Mouse (Mus musculus): ENCODE measurements around the gene Slc25a14.

Gene Slc25a14

GRCm38 (mm10) chrX:48623379-48624053, at the start of gene Slc25a14:
Gene Slc25a14, plus strand, starts transcription at chrX:48623413.
- DNase-seq (ENCODE audit: low spot score in 2 of 2): peak; percentile 86 to 89

DNA sequence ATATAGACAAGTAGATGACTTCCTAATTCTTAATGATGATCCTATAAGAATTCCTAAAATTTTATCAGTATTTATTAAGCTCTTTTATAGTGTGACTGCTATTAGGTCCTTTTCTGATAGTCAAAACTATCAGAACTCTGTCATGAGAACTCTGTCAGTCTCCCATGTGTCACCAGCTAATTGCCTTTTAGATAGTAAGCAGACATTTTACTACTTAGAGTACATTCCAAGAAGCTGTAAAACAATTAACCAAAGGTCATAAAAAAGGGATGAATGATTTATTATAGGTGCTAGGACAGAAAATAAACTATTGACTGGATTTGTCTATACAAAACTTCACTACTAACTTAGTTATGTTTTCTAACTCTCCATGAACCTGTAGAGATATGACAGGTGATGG, 39.9 kb upstream of the Slc25a14 start:
- DNase-seq (ENCODE audit: low spot score in 2 of 2): no peak

DNA sequence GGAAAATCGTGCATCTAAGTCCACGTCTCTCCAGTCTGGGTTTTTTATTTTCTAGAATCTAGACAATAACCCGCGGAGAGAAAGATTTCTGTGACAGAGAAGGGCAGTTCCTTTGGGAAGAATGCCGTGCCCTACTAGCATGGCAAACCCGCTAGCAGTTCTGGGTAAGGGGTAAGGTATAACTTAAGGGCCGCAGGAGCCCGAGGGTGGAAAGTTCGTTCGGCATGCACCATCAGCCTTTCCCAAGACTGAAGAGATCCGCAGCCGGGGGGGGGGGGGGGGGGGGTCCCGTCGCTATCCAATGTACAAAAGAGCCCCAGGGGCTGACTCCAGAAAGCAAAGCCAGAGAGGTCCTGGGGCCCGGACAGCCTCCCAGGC, 29.5 kb upstream of the Slc25a14 start:
- peak; percentile 17 to 21 for DNase-seq (ENCODE audit: low spot score in 2 of 2)

DNA sequence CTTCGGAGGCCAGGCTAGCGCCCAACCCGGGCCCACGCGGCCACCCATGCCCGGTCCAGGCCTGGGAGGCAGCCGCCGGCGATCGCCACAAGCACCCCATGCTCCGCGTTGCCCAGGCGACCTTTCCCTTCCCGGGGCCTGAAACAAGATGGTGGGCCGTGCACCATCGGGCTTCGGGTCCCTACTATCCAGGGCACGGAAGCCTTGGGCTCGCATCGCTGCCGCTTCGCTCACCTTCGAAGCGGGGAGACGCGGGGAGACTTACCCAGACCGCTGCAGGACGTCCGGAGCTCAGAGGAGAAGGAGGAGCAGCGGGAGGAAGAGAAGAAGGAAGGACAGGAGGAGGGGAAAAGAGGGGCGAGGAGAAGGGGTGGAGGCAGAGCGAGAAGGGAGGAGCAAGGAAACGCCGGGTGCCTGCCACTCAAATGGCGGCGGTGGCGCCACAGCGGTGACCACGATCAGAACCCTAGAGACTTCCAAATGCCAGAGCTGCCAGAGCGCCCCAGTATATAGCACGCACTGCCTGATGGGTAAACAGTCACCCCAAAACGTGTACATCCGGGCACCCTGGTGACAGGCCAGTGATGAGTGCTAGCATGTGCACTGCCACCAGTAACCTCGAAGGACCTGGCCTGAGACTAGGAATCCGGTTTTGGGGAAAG, 29.0 kb upstream of the Slc25a14 start, which contains the start of gene Zfp280c:
Gene Zfp280c (minus strand): TSS at position 406 of the 662 bp plus-strand sequence.
- DNase-seq (ENCODE audit: low spot score in 2 of 2): peak; percentile 80 to 84

DNA sequence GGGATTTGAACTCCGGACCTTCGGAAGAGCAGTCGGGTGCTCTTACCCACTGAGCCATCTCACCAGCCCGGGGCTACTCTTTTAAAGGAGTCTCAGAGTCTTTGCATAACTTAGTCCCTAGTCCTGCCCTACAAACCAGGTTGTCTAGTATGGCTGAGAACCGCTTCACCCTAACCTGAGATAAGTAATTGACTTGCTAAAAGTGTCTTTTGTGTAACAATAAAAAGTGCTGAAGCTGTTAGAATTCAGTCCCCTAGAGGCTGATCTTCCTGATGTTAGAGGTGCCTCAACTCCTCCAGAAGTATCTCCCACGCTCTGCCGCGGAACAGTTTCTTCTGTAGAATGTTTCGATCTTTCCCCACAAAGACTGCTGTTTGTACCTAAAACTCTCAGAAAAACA, 27.2 kb upstream of the Slc25a14 start:
- no peak for DNase-seq (ENCODE audit: low spot score in 2 of 2)

- no peak for DNase-seq (ENCODE audit: low spot score in 2 of 2)
Observed at GRCm38 (mm10) chrX:48596906-48597305, 26.3 kb upstream of the Slc25a14 start.

DNA sequence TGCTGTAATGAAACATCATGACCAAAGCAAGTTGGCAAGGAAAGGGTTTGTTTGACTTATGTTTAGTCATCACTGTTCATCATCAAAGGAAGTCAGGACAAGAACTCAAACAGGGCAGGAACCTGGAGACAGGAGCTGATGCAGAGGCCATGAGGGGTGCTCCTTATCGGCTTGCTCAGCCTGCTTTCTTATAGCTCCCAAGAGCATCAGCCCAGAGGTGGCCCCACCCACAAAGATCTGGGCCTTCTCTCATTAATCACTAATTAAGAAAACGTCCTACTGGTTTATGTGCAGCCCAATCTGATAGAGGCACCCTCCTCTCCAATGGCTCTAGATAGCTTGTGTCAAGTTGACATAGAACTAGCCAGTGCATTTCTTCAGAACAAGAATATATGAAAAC, 18.3 kb upstream of the Slc25a14 start:
- no peak for DNase-seq (ENCODE audit: low spot score in 2 of 2)

DNA sequence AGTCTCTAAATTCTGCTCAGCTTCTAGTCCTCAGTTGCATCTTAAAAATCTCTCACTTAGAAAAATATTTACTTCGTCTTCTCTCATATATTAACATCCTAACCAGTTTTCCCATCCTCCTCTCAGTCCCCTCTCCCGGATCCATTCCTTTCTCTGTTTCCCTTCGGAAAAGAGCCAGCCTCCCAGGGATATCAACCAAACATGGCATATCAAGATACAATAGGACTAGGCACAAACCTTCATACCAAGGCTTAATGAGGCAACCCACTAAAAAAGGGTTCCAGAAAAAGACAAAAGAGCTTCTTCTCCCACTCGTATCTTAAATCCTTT, 199 bp upstream of the Slc25a14 start:
- no peak for DNase-seq (ENCODE audit: low spot score in 2 of 2)

DNA sequence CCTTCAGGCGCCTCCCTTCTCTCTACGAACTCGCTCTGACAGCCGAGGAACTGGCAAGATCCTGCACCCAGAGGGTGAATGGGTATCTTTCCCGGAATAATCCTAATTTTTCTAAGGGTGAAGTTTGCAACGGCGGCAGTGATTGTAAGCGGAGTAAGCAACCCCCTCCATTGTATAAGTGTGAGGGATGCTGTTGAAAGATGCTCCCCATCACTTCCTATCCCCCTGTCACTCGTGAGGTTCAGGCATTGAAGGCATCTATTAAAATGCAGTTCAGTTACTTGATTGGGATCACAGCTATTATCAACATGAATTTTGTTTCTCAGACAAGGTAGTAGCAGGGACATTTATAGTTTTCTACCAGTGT, 824 bp downstream of the Slc25a14 start:
- no peak for DNase-seq (ENCODE audit: low spot score in 2 of 2)

DNA sequence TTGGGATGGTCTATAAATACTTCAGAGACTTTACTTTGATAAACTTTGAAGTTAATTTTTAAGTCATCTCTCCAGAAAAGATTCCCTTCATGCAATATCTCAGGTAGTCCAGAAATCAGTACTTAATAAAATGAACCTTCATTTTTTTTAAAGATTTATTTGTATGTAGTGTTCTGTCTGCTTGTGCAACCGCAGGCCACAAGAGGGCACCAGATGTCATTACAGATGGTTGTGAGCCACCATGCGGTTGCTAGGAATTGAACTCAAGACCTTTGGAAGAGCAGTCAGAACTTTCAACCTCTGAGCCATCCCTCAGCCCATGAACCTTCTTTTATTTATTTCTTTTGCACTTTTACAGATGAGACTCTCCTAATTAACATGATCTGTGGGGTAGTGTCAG, 13.8 kb downstream of the Slc25a14 start:
- no peak for DNase-seq (ENCODE audit: low spot score in 2 of 2)

DNA sequence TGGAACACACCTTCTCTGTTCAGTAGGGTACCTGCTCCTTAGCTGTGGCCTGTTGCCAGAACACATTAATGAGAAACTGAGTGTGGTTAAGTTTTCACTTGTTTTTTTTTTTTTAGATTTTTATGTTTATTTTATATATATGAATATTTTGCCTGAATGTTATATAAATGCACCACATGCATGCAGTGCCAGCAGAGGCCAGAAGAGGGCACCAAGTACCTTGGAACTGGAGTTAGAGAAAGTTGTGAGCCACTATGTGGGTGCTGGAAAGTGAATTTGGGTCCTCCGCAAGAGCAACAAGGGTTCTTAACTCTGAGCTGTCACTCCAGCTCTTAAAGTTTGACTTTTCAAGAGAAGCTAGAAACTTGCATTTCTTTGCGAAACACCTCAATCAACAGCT, 20.9 kb downstream of the Slc25a14 start:
- peak; percentile 22 to 24 for DNase-seq (ENCODE audit: low spot score in 2 of 2)

DNA sequence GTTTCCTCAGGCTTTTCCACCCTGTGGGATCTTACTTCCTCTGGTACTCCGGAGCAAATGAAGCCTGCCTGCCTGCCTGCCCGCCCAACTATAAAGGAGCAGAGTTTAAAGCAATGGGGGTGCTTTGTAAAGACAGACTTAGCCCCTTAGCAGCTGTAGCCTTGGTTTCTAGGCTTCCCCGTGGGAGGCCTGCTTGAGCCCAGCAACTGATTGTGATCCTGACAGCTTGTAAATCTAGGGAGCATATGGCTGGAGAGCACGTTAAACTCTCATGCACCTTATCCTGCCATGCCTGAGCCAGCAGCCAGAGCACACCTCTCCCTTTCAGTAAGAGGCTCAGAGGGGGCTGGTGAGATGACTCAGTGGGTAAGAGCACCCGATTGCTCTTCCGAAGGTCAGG, 43.6 kb downstream of the Slc25a14 start:
- peak in 1 of 2 experiments; percentile 24 for DNase-seq (ENCODE audit: low spot score in 2 of 2)

GRCm38 (mm10) chrX:48669588-48669987, 46.4 kb downstream of the Slc25a14 start:
- no peak for DNase-seq (ENCODE audit: low spot score in 2 of 2)

DNA sequence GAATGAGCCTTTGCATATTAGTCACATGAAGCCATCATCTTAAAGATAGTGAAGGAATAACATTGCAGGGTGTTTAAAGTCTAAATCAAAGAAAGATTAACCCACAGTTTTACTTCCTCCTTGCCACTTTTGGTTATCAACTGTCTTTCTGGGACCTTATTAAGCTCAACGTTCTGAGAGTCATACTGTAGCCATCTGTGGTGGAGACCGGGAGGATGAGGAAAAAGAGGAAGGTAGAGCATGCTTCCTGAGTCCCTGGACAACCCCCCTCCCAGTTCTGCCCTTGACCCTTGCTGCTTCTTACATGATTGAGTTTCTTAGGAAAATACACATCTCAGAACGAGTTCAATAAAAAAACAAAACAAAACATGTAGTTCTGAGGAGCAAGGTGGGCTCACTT, 48.5 kb downstream of the Slc25a14 start:
- DNase-seq (ENCODE audit: low spot score in 2 of 2): no peak

- no peak for DNase-seq (ENCODE audit: low spot score in 2 of 2)
Observed at GRCm38 (mm10) chrX:48674171-48674570, 51.0 kb downstream of the Slc25a14 start, which contains the start of gene Gpr119. Gene Gpr119, minus strand, starts transcription at chrX:48674478.

DNA sequence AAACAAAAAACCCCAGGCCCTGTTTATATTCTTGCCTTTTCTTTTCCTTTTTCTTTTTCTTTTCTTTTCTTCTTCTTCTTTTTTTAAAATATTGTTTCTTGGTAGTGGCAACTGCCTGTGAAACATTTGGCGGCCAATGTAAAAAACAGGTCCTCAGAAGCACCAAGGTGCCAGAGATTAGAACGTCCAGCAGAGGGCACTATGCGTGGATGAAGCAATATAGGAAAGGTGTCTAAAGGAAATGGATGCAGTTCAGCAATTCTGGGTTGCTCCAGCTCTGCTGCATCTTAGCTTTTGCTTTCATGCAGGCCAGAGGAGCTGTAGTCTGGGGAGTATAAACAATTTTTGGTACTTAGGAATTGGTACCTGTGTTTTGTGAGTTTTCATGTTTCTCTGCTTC, 60.2 kb downstream of the Slc25a14 start:
- DNase-seq (ENCODE audit: low spot score in 2 of 2): peak; percentile 32 to 56

DNA sequence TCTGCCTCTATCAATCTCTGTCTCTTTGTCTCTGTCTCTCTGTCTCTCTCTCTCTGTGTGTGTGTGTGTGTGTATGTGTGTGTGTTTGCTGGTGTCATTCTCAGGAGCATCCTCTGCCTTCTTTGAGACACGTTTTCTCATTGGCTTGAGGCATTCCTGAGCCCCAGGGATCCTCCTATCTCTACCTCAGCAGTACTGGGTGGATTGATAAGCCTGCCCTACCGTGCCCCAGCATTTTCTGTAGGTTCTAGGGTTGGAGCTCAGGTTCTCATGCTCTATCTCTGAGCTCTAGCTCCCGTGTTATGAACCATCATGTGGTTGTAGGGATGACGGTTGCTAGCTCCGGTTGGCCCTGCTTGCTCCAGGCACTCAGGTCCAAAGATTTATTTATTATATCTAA, 60.6 kb downstream of the Slc25a14 start:
- DNase-seq (ENCODE audit: low spot score in 2 of 2): no peak

DNA sequence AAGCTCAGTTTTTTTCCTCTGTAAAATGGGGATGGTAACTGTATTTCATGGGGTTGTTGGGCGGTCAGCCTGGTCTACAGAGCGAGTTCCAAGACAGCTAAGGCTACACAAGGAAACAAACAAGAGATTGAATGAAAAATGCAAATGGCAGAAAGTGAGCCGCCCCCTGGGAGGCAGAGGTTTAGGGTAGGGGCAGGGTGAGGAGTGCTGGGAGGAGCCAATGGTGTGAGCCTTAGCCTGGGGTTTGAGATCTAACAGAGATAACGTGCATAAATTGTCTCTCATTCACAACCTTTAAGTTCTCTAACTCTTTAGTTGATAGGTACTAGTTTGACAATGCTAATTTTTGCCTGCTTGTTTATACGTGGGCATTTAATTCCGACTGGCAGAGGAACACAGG, 71.2 kb downstream of the Slc25a14 start:
- no peak for DNase-seq (ENCODE audit: low spot score in 2 of 2)

DNA sequence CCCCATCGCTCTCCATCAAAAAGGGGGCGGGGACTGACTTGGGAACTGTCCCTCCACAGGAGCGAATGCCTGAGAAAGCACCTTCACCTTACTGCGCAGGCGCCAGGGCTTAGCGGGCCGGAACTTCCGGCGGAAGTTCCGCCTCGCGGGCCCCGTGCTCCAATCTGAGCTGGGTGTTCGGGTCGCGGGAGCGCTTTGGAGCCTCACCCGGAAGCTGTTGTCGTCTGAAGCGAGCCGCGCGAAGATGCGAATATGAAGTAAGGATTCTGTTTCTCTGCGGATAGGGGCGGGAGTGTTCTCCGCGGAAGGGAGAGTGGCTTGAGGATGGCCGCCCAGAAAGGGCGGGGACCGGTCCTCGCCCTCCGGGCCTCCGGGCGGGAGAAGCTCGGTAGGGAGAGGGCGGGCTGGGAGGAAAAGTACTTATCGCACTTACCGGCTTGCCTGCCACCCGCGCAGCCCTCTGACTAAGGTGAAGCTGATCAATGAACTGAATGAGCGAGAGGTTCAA, 71.7 kb downstream of the Slc25a14 start, which contains the start of gene Rbmx2:
Gene Rbmx2 (plus strand): TSS at position 141 of the 508 bp plus-strand sequence.
- peak; percentile 94 to 95 for DNase-seq (ENCODE audit: low spot score in 2 of 2)

GRCm38 (mm10) chrX:48709701-48710100, 86.5 kb downstream of the Slc25a14 start:
- no peak for DNase-seq (ENCODE audit: low spot score in 2 of 2)
